Mouse (Mus musculus) MEL (cell line): ENCODE data around the gene Cul3. TPM values are rescaled to one million over a fixed set of nuclear protein-coding genes. Genes with fewer than 3 reads are reported as not detected.
A peak's percentile ranks its signal among the peaks of the same experiment; 100 is the strongest.

ENCODE experiments used
- DNase-seq: peaks from one replicate; pipeline ENCODE4 v3.0.0; 2011; ENCODE audit warnings: low read depth, low spot score
- H3K27ac ChIP-seq: 2 replicates; pipeline ENCODE4 v1.5.1; 2012; ENCODE audit warnings: low read depth, mild to moderate bottlenecking, control low read depth, low read length, moderate library complexity; ENCODE audit not compliant: control insufficient read depth
- H3K27me3 ChIP-seq, 2 experiments: fragments of 150-350 bp in 1 of 2; sonication (generic) in 1 of 2; 2 replicates each; pipeline ENCODE4 v1.6.1; 2012; ENCODE audit warnings: low read length in 2 of 2, mild to moderate bottlenecking in 2 of 2, improper control_type of control experiment in 1 of 2, moderate library complexity in 1 of 2; ENCODE audit not compliant: insufficient read depth in 2 of 2, control insufficient read depth in 1 of 2
- H3K36me3 ChIP-seq, 2 experiments: 2 replicates each; pipeline ENCODE4 v1.6.1; 2012 to 2014; ENCODE audit warnings: low read length in 2 of 2, improper control_type of control experiment in 1 of 2, inconsistent platforms in 1 of 2, mild to moderate bottlenecking in 1 of 2; ENCODE audit not compliant: insufficient read depth in 2 of 2, control insufficient read depth in 1 of 2
- H3K4me1 ChIP-seq, 2 experiments: fragments of 150-350 bp in 1 of 2; sonication (generic) in 1 of 2; 2 replicates each; pipeline ENCODE4 v1.6.1; 2012; ENCODE audit warnings: low read length in 2 of 2, improper control_type of control experiment in 1 of 2, mild to moderate bottlenecking in 1 of 2; ENCODE audit not compliant: insufficient read depth in 2 of 2, control insufficient read depth in 1 of 2
- H3K4me3 ChIP-seq, 2 experiments: fragments of 150-350 bp in 1 of 2; sonication (generic) in 1 of 2; 2 replicates each; pipeline ENCODE4 v1.5.1; 2012; ENCODE audit warnings: low read depth in 2 of 2, low read length in 2 of 2, mild to moderate bottlenecking in 2 of 2, moderate library complexity in 2 of 2, control low read depth in 1 of 2, improper control_type of control experiment in 1 of 2; ENCODE audit not compliant: control insufficient read depth in 1 of 2, insufficient read depth in 1 of 2
- H3K79me2 ChIP-seq: 2 replicates; pipeline ENCODE4 v1.6.1; 2012; ENCODE audit warnings: mild to moderate bottlenecking, low read length, moderate library complexity; ENCODE audit not compliant: control insufficient read depth, poor library complexity, insufficient read depth
- H3K9ac ChIP-seq: 2 replicates; pipeline ENCODE4 v1.6.1; 2012; ENCODE audit warnings: low read depth, mild to moderate bottlenecking, control low read depth, low read length, moderate library complexity; ENCODE audit not compliant: control insufficient read depth, poor library complexity, severe bottlenecking
- H3K9me3 ChIP-seq: fragments of 150-350 bp; sonication (generic); replicated peaks from 2 replicates; pipeline ENCODE4 v1.6.1; 2012; ENCODE audit warnings: mild to moderate bottlenecking, low read length, improper control_type of control experiment, moderate library complexity; ENCODE audit not compliant: insufficient read depth
- CHD1 ChIP-seq: IDR thresholded peaks from 2 replicates; pipeline ENCODE4 v1.6.1; 2012; ENCODE audit warnings: low read depth, mild to moderate bottlenecking, inconsistent platforms, low read length, improper control_type of control experiment
- CHD2 ChIP-seq: IDR thresholded peaks from 2 replicates; pipeline ENCODE4 v1.6.1; 2011; ENCODE audit warnings: low read length, improper control_type of control experiment
- E2F4 ChIP-seq: IDR thresholded peaks from 2 replicates; pipeline ENCODE4 v1.6.1; 2011; ENCODE audit warnings: low read depth, low read length, improper control_type of control experiment, borderline replicate concordance
- ELF1 ChIP-seq: IDR thresholded peaks from 2 replicates; pipeline ENCODE4 v1.6.1; 2014; ENCODE audit warnings: low read depth, mild to moderate bottlenecking, inconsistent platforms, low read length, improper control_type of control experiment, moderate library complexity
- EP300 ChIP-seq, 2 experiments: IDR thresholded peaks; 2 replicates each; pipeline ENCODE4 v1.6.1; 2011; ENCODE audit warnings: improper control_type of control experiment in 2 of 2, low read length in 2 of 2, low read depth in 1 of 2, mild to moderate bottlenecking in 1 of 2
- ETS1 ChIP-seq: IDR thresholded peaks from 2 replicates; pipeline ENCODE4 v1.6.1; 2012; ENCODE audit warnings: low read depth, mild to moderate bottlenecking, inconsistent platforms, low read length, improper control_type of control experiment, moderate library complexity
- GABPA ChIP-seq: IDR thresholded peaks from 2 replicates; pipeline ENCODE4 v1.6.1; 2012; ENCODE audit warnings: low read depth, mild to moderate bottlenecking, inconsistent platforms, low read length, improper control_type of control experiment, moderate library complexity
- GATA1 ChIP-seq: IDR thresholded peaks from 2 replicates; pipeline ENCODE4 v1.6.1; 2011; ENCODE audit warnings: low read depth, low read length, improper control_type of control experiment
- JUND ChIP-seq: IDR thresholded peaks from 2 replicates; pipeline ENCODE4 v1.6.1; 2011; ENCODE audit warnings: low read depth, mild to moderate bottlenecking, improper control_type of control experiment, low read length
- KAT2A ChIP-seq: conservative IDR thresholded peaks from 2 replicates; pipeline ENCODE4 v1.6.1; 2012; ENCODE audit warnings: low read depth, low read length, improper control_type of control experiment, inconsistent platforms
- MAX ChIP-seq: IDR thresholded peaks from 2 replicates; pipeline ENCODE4 v1.6.1; 2011; ENCODE audit warnings: low read length, improper control_type of control experiment
- MAZ ChIP-seq: IDR thresholded peaks from 2 replicates; pipeline ENCODE4 v1.6.1; 2012; ENCODE audit warnings: low read depth, mild to moderate bottlenecking, inconsistent platforms, low read length, improper control_type of control experiment
- MEF2A ChIP-seq: IDR thresholded peaks from 2 replicates; pipeline ENCODE4 v1.6.1; 2014; ENCODE audit warnings: low read depth, mild to moderate bottlenecking, inconsistent platforms, low read length, improper control_type of control experiment; ENCODE audit not compliant: poor library complexity, insufficient replicate concordance, severe bottlenecking; ENCODE audit errors: extremely low read depth
- MXI1 ChIP-seq: IDR thresholded peaks from 2 replicates; pipeline ENCODE4 v1.6.1; 2011; ENCODE audit warnings: mild to moderate bottlenecking, low read depth, low read length, improper control_type of control experiment
- MYC ChIP-seq: IDR thresholded peaks from 2 replicates; pipeline ENCODE4 v1.6.1; 2011; ENCODE audit warnings: low read depth, mild to moderate bottlenecking, low read length, improper control_type of control experiment, moderate library complexity
- NRF1 ChIP-seq: IDR thresholded peaks from 2 replicates; pipeline ENCODE4 v1.6.1; 2014; ENCODE audit warnings: low read depth, mild to moderate bottlenecking, inconsistent platforms, low read length, improper control_type of control experiment, moderate library complexity; ENCODE audit not compliant: poor library complexity, insufficient read depth, severe bottlenecking
- POLR2A ChIP-seq, 2 experiments: IDR thresholded peaks; 2 replicates each; pipeline ENCODE4 v1.6.1; 2011 to 2012; ENCODE audit warnings: low read length in 2 of 2, mild to moderate bottlenecking in 2 of 2, control low read depth in 1 of 2, improper control_type of control experiment in 1 of 2, low read depth in 1 of 2, moderate library complexity in 1 of 2; ENCODE audit not compliant: control insufficient read depth in 1 of 2, insufficient read depth in 1 of 2, poor library complexity in 1 of 2
- RAD21 ChIP-seq: IDR thresholded peaks from 2 replicates; pipeline ENCODE4 v1.6.1; 2011; ENCODE audit warnings: mild to moderate bottlenecking, low read depth, low read length, improper control_type of control experiment
- SMC3 ChIP-seq: IDR thresholded peaks from 2 replicates; pipeline ENCODE4 v1.6.1; 2011; ENCODE audit warnings: low read depth, low read length, improper control_type of control experiment
- TBP ChIP-seq: IDR thresholded peaks from 2 replicates; pipeline ENCODE4 v1.8.0; 2011; ENCODE audit warnings: low read depth, low read length, improper control_type of control experiment
- UBTF ChIP-seq: IDR thresholded peaks from 2 replicates; pipeline ENCODE4 v1.6.1; 2012; ENCODE audit warnings: low read depth, mild to moderate bottlenecking, inconsistent platforms, low read length, improper control_type of control experiment, moderate library complexity, borderline replicate concordance; ENCODE audit not compliant: insufficient read depth
- USF1 ChIP-seq: IDR thresholded peaks from 2 replicates; pipeline ENCODE4 v1.6.1; 2014; ENCODE audit warnings: low read depth, mild to moderate bottlenecking, inconsistent platforms, low read length, improper control_type of control experiment, moderate library complexity
- ZMIZ1 ChIP-seq: IDR thresholded peaks from 2 replicates; pipeline ENCODE4 v1.6.1; 2012; ENCODE audit warnings: low read depth, mild to moderate bottlenecking, inconsistent platforms, low read length, improper control_type of control experiment, moderate library complexity
- ZNF384 ChIP-seq: IDR thresholded peaks from 2 replicates; pipeline ENCODE4 v1.6.1; 2012; ENCODE audit warnings: low read depth, mild to moderate bottlenecking, inconsistent platforms, low read length, improper control_type of control experiment
- polyA plus RNA-seq, 2 experiments: library from polyadenylated mRNA; stranded (reverse) in 1 of 2; unstranded in 1 of 2; fragments of >175 nt in 1 of 2; fragments of >200 nt in 1 of 2; gene quantifications; 2 replicates each; pipeline versions ENCODE4 v1.2.1 to v1.2.4; 2012; ENCODE audit warnings: low replicate concordance in 2 of 2, low read depth in 1 of 2; ENCODE audit not compliant: insufficient read length in 2 of 2, insufficient read depth in 1 of 2, missing spikeins in 1 of 2
- total RNA-seq: library from RNA; depleted of rRNA; stranded (reverse); fragments of 300-350 nt; gene quantifications from 2 replicates; pipeline ENCODE4 v1.2.3, GENCODE M21; 2012

The Cul3 gene
- total and polyA plus RNA-seq, 3 experiments = 68.2 to 1,559 (median 90.9) TPM

DNA sequence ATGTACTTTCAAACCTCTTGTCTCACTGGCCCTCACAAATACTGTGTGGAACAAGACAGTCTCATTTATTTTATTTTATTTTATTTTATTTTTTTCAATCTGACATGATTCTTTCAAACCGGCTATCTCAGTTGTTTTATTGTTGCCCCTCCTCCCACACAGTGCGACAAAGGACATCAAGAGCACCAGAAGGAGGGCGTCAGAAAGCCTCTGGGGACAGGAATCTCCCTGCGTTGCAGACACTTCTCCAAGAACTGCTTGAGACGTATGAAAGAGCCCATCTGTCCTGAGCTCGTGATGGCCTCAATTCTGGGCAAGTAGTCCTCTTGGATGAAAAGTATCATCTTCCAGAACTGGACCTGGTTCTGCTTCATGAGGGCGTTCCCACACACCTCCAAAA is 42.6 kb upstream of the Cul3 start:
- DNase-seq = no peak

DNA sequence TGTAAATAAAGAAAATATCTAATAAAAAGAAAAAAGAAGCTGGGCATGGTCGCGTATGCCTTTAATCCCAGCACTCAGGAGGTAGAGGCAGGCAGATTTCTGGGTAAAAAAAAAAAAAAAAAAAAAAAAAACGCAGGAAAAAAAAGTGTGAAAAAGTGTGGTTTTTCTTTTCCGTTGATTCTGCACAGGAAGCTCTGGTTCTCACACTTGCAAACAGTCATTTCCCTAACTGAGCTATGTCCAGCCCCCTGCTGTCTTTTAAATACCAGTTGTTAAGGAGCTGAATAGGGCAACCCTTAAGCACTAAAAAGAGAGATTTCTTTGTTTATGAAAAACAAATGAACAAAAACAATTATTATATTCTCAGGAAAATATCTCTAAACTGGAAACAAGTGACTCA is 41.0 kb upstream of the Cul3 start:
- DNase-seq = no peak

More for the DNA sequence above, 42.6 kb upstream of the Cul3 start:
- H3K4me1 ChIP-seq = no peaks in the 10 kb centered on the region
- H3K27ac ChIP-seq = no peak overlapping the region
- no peaks in the 10 kb centered on the region for H3K36me3 ChIP-seq
- H3K9me3 ChIP-seq = no peaks in the 10 kb centered on the region
- H3K79me2 ChIP-seq = no peaks in the 10 kb centered on the region
- H3K27me3 ChIP-seq = no peaks in the 10 kb centered on the region
- no peak overlapping the region for H3K9ac ChIP-seq
- TF ChIP-seq GABPA (no peak), UBTF (no peak), MEF2A (no peak), MYC (no peak), RAD21 (no peak), ETS1 (no peak), MXI1 (no peak), ELF1 (no peak), NRF1 (no peak), USF1 (no peak), POLR2A (IDR thresholded peaks at IDR 0.05; ENCODE audit: control insufficient read depth in 1 of 2, insufficient read depth in 1 of 2, low read depth in 1 of 2, low read length in 2 of 2, poor library complexity in 1 of 2) (no peak), CHD1 (no peak)
- no peak overlapping the region for H3K4me3 ChIP-seq

DNA sequence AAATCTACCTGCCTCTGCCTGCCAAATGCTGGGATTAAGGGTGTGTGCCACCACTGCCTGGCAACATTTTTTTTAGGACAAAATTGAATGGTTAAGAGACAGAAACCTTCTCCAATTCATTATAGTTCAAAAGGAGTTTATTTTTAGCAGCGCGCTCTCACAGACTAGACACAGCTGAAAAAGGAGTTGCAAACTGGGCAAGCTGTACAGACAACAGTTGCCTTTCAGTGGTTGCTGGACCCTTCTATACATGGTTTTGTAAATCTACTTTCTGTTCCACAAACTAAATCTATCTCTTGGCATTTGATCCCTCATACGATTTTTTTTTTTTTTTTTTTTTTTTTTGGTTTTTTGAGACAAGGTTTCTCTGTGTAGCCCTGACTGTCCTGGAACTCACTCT is 31.7 kb upstream of the Cul3 start:
- H3K79me2 ChIP-seq = no peaks in the 10 kb centered on the region
- no peak overlapping the region for H3K27ac ChIP-seq
- no peak overlapping the region for H3K9ac ChIP-seq
- no peak overlapping the region for H3K4me3 ChIP-seq
- no peaks in the 10 kb centered on the region for H3K9me3 ChIP-seq
- DNase-seq = no peak
- H3K36me3 ChIP-seq = no peaks in the 10 kb centered on the region
- H3K4me1 ChIP-seq = no peaks in the 10 kb centered on the region
- H3K27me3 ChIP-seq = no peaks in the 10 kb centered on the region; a peak in 1 of 4 replicates
- no peak for TF ChIP-seq ELF1
- no peak for TF ChIP-seq MAZ
- TF ChIP-seq EP300 (IDR thresholded peaks at IDR 0.05; ENCODE audit: low read depth in 1 of 2, low read length in 2 of 2) = no peak
- TF ChIP-seq SMC3 = no peak
- TF ChIP-seq JUND = no peak
- TF ChIP-seq POLR2A (IDR thresholded peaks at IDR 0.05; ENCODE audit: control insufficient read depth in 1 of 2, insufficient read depth in 1 of 2, low read depth in 1 of 2, low read length in 2 of 2, poor library complexity in 1 of 2) = no peak
- no peak for TF ChIP-seq ZMIZ1
- no peak for TF ChIP-seq E2F4
- no peak for TF ChIP-seq TBP
- TF ChIP-seq CHD2 = no peak
- TF ChIP-seq ETS1 = no peak
- no peak for TF ChIP-seq GATA1
- no peak for TF ChIP-seq GABPA
- no peak for TF ChIP-seq USF1
- no peak for TF ChIP-seq KAT2A
- TF ChIP-seq ZNF384 = no peak

More for the DNA sequence above, 41.0 kb upstream of the Cul3 start:
- 0 out of 2 replicates have a peak, but pooled peaks have one; percentile 7 for TF ChIP-seq ZNF384
- no peak for TF ChIP-seq MAX
- Histone ChIP-seq H3K27ac (no peak overlapping the region), H3K79me2 (no peaks in the 10 kb centered on the region), H3K27me3 (no peaks in the 10 kb centered on the region), H3K9me3 (no peaks in the 10 kb centered on the region), H3K9ac (no peak overlapping the region), H3K4me3 (no peak overlapping the region), H3K36me3 (no peaks in the 10 kb centered on the region), H3K4me1 (no peaks in the 10 kb centered on the region)
